9 mouse cellular contexts compared by ENCODE assay signal in the genomic region with DNA sequence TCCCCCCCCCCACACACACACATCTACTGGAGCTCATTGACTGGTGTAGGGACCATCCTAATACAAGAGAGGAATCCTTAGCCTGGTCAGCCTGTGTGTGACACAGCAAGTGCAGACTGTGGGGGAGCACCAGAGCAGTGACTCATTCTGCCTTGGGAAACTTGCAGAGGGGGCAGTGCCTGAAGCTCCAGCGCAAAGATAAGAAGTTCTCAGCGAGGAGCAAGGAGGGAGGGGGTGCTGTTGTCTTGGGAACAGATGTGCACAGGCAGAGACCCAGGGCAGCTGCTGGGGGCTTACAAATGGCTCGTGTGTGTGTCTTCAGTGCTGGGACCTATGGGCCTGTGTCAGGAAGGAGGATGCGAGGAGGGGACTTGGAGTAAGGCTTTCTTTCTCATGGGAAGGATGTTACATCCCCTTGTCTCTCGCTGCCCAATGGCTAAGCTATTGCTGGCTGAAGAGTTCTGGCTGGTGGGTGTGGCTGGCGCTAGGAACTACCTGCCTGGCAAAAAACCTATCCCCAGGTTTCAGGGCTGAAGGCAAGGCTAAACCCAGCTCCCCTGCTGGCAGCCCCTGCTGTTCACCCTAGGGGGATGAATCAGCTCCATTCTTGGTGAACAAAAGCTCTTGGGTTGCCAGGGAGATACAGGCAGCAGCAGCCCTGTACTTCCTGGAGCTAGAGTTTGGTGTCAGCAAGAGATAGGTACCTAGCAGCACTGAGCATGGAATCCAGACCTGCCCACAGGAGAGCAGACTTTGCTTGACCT.
A peak's percentile ranks its signal among the peaks of the same experiment; 100 is the strongest.
DNase-seq lines count a peak whose midpoint lies in the region; ATAC-seq and TF ChIP-seq lines count a peak whose summit lies in the region.
"Had no signal": no experiment of that assay in that cellular context is flagged by ENCODE, and none has a peak within 500 bp of the region (broad histone marks: within the 10 kb centered on the region; RNA-seq: fewer than 3 reads in every experiment).

No protein-coding gene starts in this region.

- no peak overlapping the region for H3K4me3 ChIP-seq in forebrain, embryonic 16.5 days (replicated peaks; ENCODE audit: low read length)
- no peak overlapping the region for H3K4me3 ChIP-seq in lung, postnatal 0 days (ENCODE audit: low read depth, low read length)

- peaks cover 15% of the 10 kb centered on the region for H3K4me1 ChIP-seq in forebrain, embryonic 16.5 days (replicated peaks; ENCODE audit: control insufficient read depth, insufficient read depth, low read length)
- H3K4me1 ChIP-seq in lung, postnatal 0 days (ENCODE audit: insufficient read depth, low read depth, low read length), result no peaks in the 10 kb centered on the region

- H3K36me3 ChIP-seq in forebrain, embryonic 16.5 days (ENCODE audit: control insufficient read depth, insufficient read depth), result no peaks in the 10 kb centered on the region
- H3K36me3 ChIP-seq in lung, postnatal 0 days (ENCODE audit: insufficient read depth, low read length), result no peaks in the 10 kb centered on the region

- H3K9me3 ChIP-seq in forebrain, embryonic 16.5 days (ENCODE audit: control insufficient read depth, low read length), result no peaks in the 10 kb centered on the region
- H3K9me3 ChIP-seq in lung, postnatal 0 days (ENCODE audit: low read length), result no peaks in the 10 kb centered on the region

- no peak overlapping the region for H3K27ac ChIP-seq in forebrain, embryonic 16.5 days (ENCODE audit: low read length)
- H3K27ac ChIP-seq in lung, postnatal 0 days (ENCODE audit: low read length), result no peak overlapping the region

- ATAC-seq in forebrain, embryonic 16.5 days, result peak; percentile 21; the same call in 1 of the 2 replicates
- no peak for ATAC-seq in lung, postnatal 0 days
- ATAC-seq: liver, postnatal 0 days had no signal

- TF ChIP-seq EP300 in lung, postnatal 0 days (IDR thresholded peaks at IDR 0.05), result no peak

- no peak overlapping the region for H3K4me2 ChIP-seq in forebrain, embryonic 16.5 days (ENCODE audit: low read length)
- no peak overlapping the region for H3K4me2 ChIP-seq in lung, postnatal 0 days (replicated peaks; ENCODE audit: low read depth, low read length)

- H3K27me3 ChIP-seq in forebrain, embryonic 16.5 days (replicated peaks; ENCODE audit: control insufficient read depth, insufficient read depth, low read length), result no peaks in the 10 kb centered on the region
- no peaks in the 10 kb centered on the region for H3K27me3 ChIP-seq in lung, postnatal 0 days (replicated peaks; ENCODE audit: insufficient read depth, low read length)

- H3K9ac ChIP-seq in forebrain, embryonic 16.5 days (replicated peaks; ENCODE audit: low read depth, low read length), result no peak overlapping the region
- no peak overlapping the region for H3K9ac ChIP-seq in lung, postnatal 0 days (replicated peaks; ENCODE audit: low read depth)
- H3K9ac ChIP-seq: liver, postnatal 0 days had no signal

- TF ChIP-seq CTCF in lung, postnatal 0 days (IDR thresholded peaks at IDR 0.05), result no peak

- WGBS in forebrain, embryonic 16.5 days, result 10% methylated on average over 6 of the region's 6 CpGs
- 7% methylated on average over 6 of the region's 6 CpGs for WGBS in lung, postnatal 0 days

- peak; percentile 35 for DNase-seq in layer of hippocampus, adult 11-12 months (ENCODE audit: low spot score)
- DNase-seq in layer of hippocampus, adult 9-10 months (ENCODE audit: low spot score), result no peak
- DNase-seq in ZHBTc4 (ENCODE audit: low read depth, low spot score), result peak; percentile 96
- DNase-seq in right cerebral cortex, adult 2 months (ENCODE audit: low spot score in 2 of 2), result peak; percentile 62 to 67
- no peak for DNase-seq in lung, postnatal 0 days (ENCODE audit: low spot score)
- no peak for DNase-seq in cerebellum, postnatal 4 days (ENCODE audit: low spot score in 2 of 2)
- DNase-seq: kidney, postnatal 10 days; liver, postnatal 0 days had no signal

Comparison
In these comparisons a context has a peak if more than half of its experiments do, and no peak if none do; other contexts are left out.
1. DNase-seq: peak in layer of hippocampus, adult 11-12 months (single experiment), ZHBTc4 (single experiment) and right cerebral cortex, adult 2 months (2 of 2); none in layer of hippocampus, adult 9-10 months (single experiment), lung, postnatal 0 days (single experiment) and cerebellum, postnatal 4 days (0 of 2).